Mouse (Mus musculus): Measurements from ENCODE around the gene Asnsd1.

DNA sequence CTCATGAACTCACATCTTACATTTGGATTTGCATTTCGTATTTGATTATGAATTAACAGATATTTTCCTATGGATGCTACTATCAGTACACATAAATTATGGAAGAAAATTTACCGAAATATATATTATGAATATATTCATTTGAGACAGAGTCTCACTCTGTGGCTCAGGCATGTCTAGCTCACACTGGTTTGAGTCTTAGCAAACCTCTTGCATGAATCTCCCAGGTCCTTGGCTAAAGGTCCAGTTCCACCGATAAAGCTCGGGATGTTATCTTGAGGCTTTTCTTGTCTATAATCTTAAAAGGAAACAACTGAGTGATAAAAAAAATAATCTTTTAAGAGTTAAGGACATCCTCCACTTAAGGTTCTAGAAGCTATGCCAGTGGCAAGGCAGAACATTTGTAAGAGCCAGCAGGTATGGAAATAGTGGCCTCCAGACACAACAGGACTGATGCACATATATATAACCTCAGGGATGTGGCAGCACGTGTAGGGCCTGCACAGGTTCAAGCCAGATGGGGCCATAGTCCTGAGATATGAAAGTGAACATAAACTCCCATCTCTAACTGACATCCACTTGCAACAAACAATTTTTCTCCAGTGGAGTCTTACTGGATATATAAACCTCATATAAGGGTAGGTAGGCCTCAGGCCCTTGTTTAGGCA is 27.6 kb downstream of the Asnsd1 start:
- no peak for TF ChIP-seq POLR2A (IDR thresholded peaks at IDR 0.05; ENCODE audit: low read depth, low read length)
- no peak for TF ChIP-seq CTCF (conservative IDR thresholded peaks at IDR 0.05; ENCODE audit: insufficient read depth, insufficient read length, low read depth, low read length)

All from kidney, adult 2 months (tissue).